Mouse (Mus musculus): Measurements from ENCODE around the gene Prr5l. TPM values are rescaled to one million over a fixed set of nuclear protein-coding genes. Genes with fewer than 3 reads are reported as not detected.

Prr5l gene
- polyA plus RNA-seq, 1 experiment from 2014 or later = 18.0 TPM

GRCm38 (mm10) chr2:101894126-101894525 is 11.3 kb upstream of the Prr5l start:
- Histone ChIP-seq H3K27ac (replicated peaks; ENCODE audit: low read depth, low read length) (no peak overlapping the region), H3K36me3 (replicated peaks; ENCODE audit: control insufficient read depth, insufficient read depth, low read depth, low read length) (no peaks in the 10 kb centered on the region), H3K9me3 (replicated peaks; ENCODE audit: control insufficient read depth, low read length) (no peaks in the 10 kb centered on the region), H3K27me3 (ENCODE audit: control insufficient read depth, insufficient read depth, low read length) (no peaks in the 10 kb centered on the region), H3K4me2 (ENCODE audit: low read depth, low read length) (no peak overlapping the region), H3K4me1 (ENCODE audit: control insufficient read depth, insufficient read depth, low read length) (no peaks in the 10 kb centered on the region), H3K4me3 (ENCODE audit: low read depth, low read length) (no peak overlapping the region), H3K9ac (replicated peaks; ENCODE audit: low read length) (no peak overlapping the region)
- no peak for DNase-seq (ENCODE audit: low spot score)
- no peak for ATAC-seq (replicated peaks; ENCODE audit: insufficient number of reproducible peaks, low FRiP score, low TSS enrichment, low read depth)
- 91% methylated on average over 3 of the region's 3 CpGs for WGBS

GRCm38 (mm10) chr2:101891143-101891542 is 8.3 kb upstream of the Prr5l start:
- Histone ChIP-seq H3K4me2 (ENCODE audit: low read depth, low read length) (no peak overlapping the region), H3K27me3 (ENCODE audit: control insufficient read depth, insufficient read depth, low read length) (no peaks in the 10 kb centered on the region), H3K36me3 (replicated peaks; ENCODE audit: control insufficient read depth, insufficient read depth, low read depth, low read length) (no peaks in the 10 kb centered on the region), H3K9me3 (replicated peaks; ENCODE audit: control insufficient read depth, low read length) (no peaks in the 10 kb centered on the region), H3K27ac (replicated peaks; ENCODE audit: low read depth, low read length) (no peak overlapping the region), H3K9ac (replicated peaks; ENCODE audit: low read length) (no peak overlapping the region), H3K4me3 (ENCODE audit: low read depth, low read length) (no peak overlapping the region), H3K4me1 (ENCODE audit: control insufficient read depth, insufficient read depth, low read length) (no peaks in the 10 kb centered on the region)
- ATAC-seq (replicated peaks; ENCODE audit: insufficient number of reproducible peaks, low FRiP score, low TSS enrichment, low read depth) (no peak), DNase-seq (ENCODE audit: low spot score) (no peak)
- WGBS = 63% methylated on average over 7 of the region's 7 CpGs

- WGBS = 94% methylated on average over 8 of the region's 8 CpGs
- no peak for DNase-seq (ENCODE audit: low spot score)
- no peaks in the 10 kb centered on the region for H3K27me3 ChIP-seq (ENCODE audit: control insufficient read depth, insufficient read depth, low read length)
Measured at GRCm38 (mm10) chr2:101888886-101889285, 6.1 kb upstream of the Prr5l start.

GRCm38 (mm10) chr2:101885768-101886438 is 3.1 kb upstream of the Prr5l start, which contains the start of gene Commd9:
Gene Commd9 (plus strand): TSS chr2:101886247.
- Histone ChIP-seq H3K4me2 (ENCODE audit: low read depth, low read length) (peak within 1 kb of the TSS; percentile 56), H3K9ac (replicated peaks; ENCODE audit: low read length) (peak within 1 kb of the TSS; percentile 66), H3K27ac (replicated peaks; ENCODE audit: low read depth, low read length) (no peak within 1 kb of the TSS), H3K36me3 (replicated peaks; ENCODE audit: control insufficient read depth, insufficient read depth, low read depth, low read length) (no peaks in the 10 kb centered on the region), H3K4me3 (ENCODE audit: low read depth, low read length) (peak within 1 kb of the TSS; percentile 78), H3K9me3 (replicated peaks; ENCODE audit: control insufficient read depth, low read length) (no peaks in the 10 kb centered on the region), H3K27me3 (ENCODE audit: control insufficient read depth, insufficient read depth, low read length) (no peaks in the 10 kb centered on the region), H3K4me1 (ENCODE audit: control insufficient read depth, insufficient read depth, low read length) (no peaks in the 10 kb centered on the region)
- 13% methylated on average over 22 of the region's 22 CpGs for WGBS
- ATAC-seq (replicated peaks; ENCODE audit: insufficient number of reproducible peaks, low FRiP score, low TSS enrichment, low read depth) (peak; percentile 90), DNase-seq (ENCODE audit: low spot score) (peak; percentile 96)

More at GRCm38 (mm10) chr2:101888886-101889285, 6.1 kb upstream of the Prr5l start:
- no peak overlapping the region for H3K27ac ChIP-seq (replicated peaks; ENCODE audit: low read depth, low read length)
- no peaks in the 10 kb centered on the region for H3K4me1 ChIP-seq (ENCODE audit: control insufficient read depth, insufficient read depth, low read length)
- no peak overlapping the region for H3K9ac ChIP-seq (replicated peaks; ENCODE audit: low read length)
- H3K4me2 ChIP-seq (ENCODE audit: low read depth, low read length) = no peak overlapping the region
- no peaks in the 10 kb centered on the region for H3K9me3 ChIP-seq (replicated peaks; ENCODE audit: control insufficient read depth, low read length)
- no peak for ATAC-seq (replicated peaks; ENCODE audit: insufficient number of reproducible peaks, low FRiP score, low TSS enrichment, low read depth)
- H3K36me3 ChIP-seq (replicated peaks; ENCODE audit: control insufficient read depth, insufficient read depth, low read depth, low read length) = no peaks in the 10 kb centered on the region
- H3K4me3 ChIP-seq (ENCODE audit: low read depth, low read length) = no peak overlapping the region

- Histone ChIP-seq H3K27ac (replicated peaks; ENCODE audit: low read depth, low read length) (no peak overlapping the region), H3K4me1 (ENCODE audit: control insufficient read depth, insufficient read depth, low read length) (no peaks in the 10 kb centered on the region), H3K4me3 (ENCODE audit: low read depth, low read length) (no peak overlapping the region), H3K4me2 (ENCODE audit: low read depth, low read length) (no peak overlapping the region), H3K27me3 (ENCODE audit: control insufficient read depth, insufficient read depth, low read length) (no peaks in the 10 kb centered on the region), H3K9me3 (replicated peaks; ENCODE audit: control insufficient read depth, low read length) (no peaks in the 10 kb centered on the region), H3K36me3 (replicated peaks; ENCODE audit: control insufficient read depth, insufficient read depth, low read depth, low read length) (no peaks in the 10 kb centered on the region), H3K9ac (replicated peaks; ENCODE audit: low read length) (no peak overlapping the region)
- 88% methylated on average over 2 of the region's 2 CpGs for WGBS
- ATAC-seq (replicated peaks; ENCODE audit: insufficient number of reproducible peaks, low FRiP score, low TSS enrichment, low read depth) (no peak), DNase-seq (ENCODE audit: low spot score) (no peak)
Measured at GRCm38 (mm10) chr2:101884286-101884685, 1.5 kb upstream of the Prr5l start.

GRCm38 (mm10) chr2:101881471-101882162 is 1.2 kb downstream of the Prr5l start:
- DNase-seq (ENCODE audit: low spot score) = no peak
- Histone ChIP-seq H3K27ac (replicated peaks; ENCODE audit: low read depth, low read length) (no peak overlapping the region), H3K4me3 (ENCODE audit: low read depth, low read length) (no peak overlapping the region), H3K4me2 (ENCODE audit: low read depth, low read length) (no peak overlapping the region), H3K9me3 (replicated peaks; ENCODE audit: control insufficient read depth, low read length) (no peaks in the 10 kb centered on the region), H3K36me3 (replicated peaks; ENCODE audit: control insufficient read depth, insufficient read depth, low read depth, low read length) (no peaks in the 10 kb centered on the region), H3K4me1 (ENCODE audit: control insufficient read depth, insufficient read depth, low read length) (no peaks in the 10 kb centered on the region), H3K27me3 (ENCODE audit: control insufficient read depth, insufficient read depth, low read length) (no peaks in the 10 kb centered on the region), H3K9ac (replicated peaks; ENCODE audit: low read length) (no peak overlapping the region)
- ATAC-seq (replicated peaks; ENCODE audit: insufficient number of reproducible peaks, low FRiP score, low TSS enrichment, low read depth) = no peak
- 87% methylated on average over 9 of the region's 9 CpGs for WGBS

- H3K4me3 ChIP-seq (ENCODE audit: low read depth, low read length) = no peak overlapping the region
- H3K4me1 ChIP-seq (ENCODE audit: control insufficient read depth, insufficient read depth, low read length) = no peaks in the 10 kb centered on the region
- no peaks in the 10 kb centered on the region for H3K9me3 ChIP-seq (replicated peaks; ENCODE audit: control insufficient read depth, low read length)
- no peaks in the 10 kb centered on the region for H3K36me3 ChIP-seq (replicated peaks; ENCODE audit: control insufficient read depth, insufficient read depth, low read depth, low read length)
- no peak overlapping the region for H3K27ac ChIP-seq (replicated peaks; ENCODE audit: low read depth, low read length)
- no peak overlapping the region for H3K9ac ChIP-seq (replicated peaks; ENCODE audit: low read length)
- peak; percentile 88 for DNase-seq (ENCODE audit: low spot score)
- ATAC-seq (replicated peaks; ENCODE audit: insufficient number of reproducible peaks, low FRiP score, low TSS enrichment, low read depth) = no peak
- 29% methylated on average over 14 of the region's 14 CpGs for WGBS
- H3K4me2 ChIP-seq (ENCODE audit: low read depth, low read length) = peak overlapping the region; percentile 5; the same call in 1 of the 2 replicates
- H3K27me3 ChIP-seq (ENCODE audit: control insufficient read depth, insufficient read depth, low read length) = no peaks in the 10 kb centered on the region
Measured at GRCm38 (mm10) chr2:101871179-101871578, 11.6 kb downstream of the Prr5l start.

GRCm38 (mm10) chr2:101868683-101869082 is 14.1 kb downstream of the Prr5l start:
- DNase-seq (ENCODE audit: low spot score) (no peak), ATAC-seq (replicated peaks; ENCODE audit: insufficient number of reproducible peaks, low FRiP score, low TSS enrichment, low read depth) (no peak)
- Histone ChIP-seq H3K27me3 (ENCODE audit: control insufficient read depth, insufficient read depth, low read length) (no peaks in the 10 kb centered on the region), H3K4me1 (ENCODE audit: control insufficient read depth, insufficient read depth, low read length) (no peaks in the 10 kb centered on the region), H3K4me2 (ENCODE audit: low read depth, low read length) (no peak overlapping the region), H3K36me3 (replicated peaks; ENCODE audit: control insufficient read depth, insufficient read depth, low read depth, low read length) (no peaks in the 10 kb centered on the region), H3K9ac (replicated peaks; ENCODE audit: low read length) (no peak overlapping the region), H3K4me3 (ENCODE audit: low read depth, low read length) (no peak overlapping the region), H3K27ac (replicated peaks; ENCODE audit: low read depth, low read length) (no peak overlapping the region), H3K9me3 (replicated peaks; ENCODE audit: control insufficient read depth, low read length) (no peaks in the 10 kb centered on the region)
- WGBS = 93% methylated on average over 4 of the region's 4 CpGs

Data from embryonic facial prominence, embryonic 11.5 days (tissue).